In the genomic region with DNA sequence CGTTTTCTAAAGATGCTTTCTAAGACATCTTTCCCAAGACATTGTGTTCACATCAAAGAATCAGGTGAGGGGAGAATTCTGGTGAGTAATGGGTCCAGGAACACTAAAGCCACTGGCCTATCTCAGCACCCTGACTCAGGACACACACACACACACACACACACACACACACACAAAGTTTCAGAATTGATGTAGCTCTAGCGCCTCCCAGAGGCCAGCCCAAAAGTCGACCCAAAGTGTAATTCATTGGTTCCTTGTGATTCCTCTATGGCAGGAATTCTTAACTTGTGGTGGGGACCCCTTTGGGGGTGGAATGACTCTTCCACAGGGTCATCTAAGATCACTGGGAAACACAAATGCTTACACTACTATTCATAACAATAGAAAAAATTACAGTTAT, we compare ENCODE assay signal across 9 mouse cellular contexts. TPM values are rescaled to one million over a fixed set of nuclear protein-coding genes. Genes with fewer than 3 reads are reported as not detected.
DNase-seq lines count a peak whose midpoint lies in the region; ATAC-seq lines count a peak whose summit lies in the region.
"Had no signal": no experiment of that assay in that cellular context is flagged by ENCODE, and none has a peak within 500 bp of the region (broad histone marks: within the 10 kb centered on the region; RNA-seq: fewer than 3 reads in every experiment).

No protein-coding gene starts in this region.

- DNase-seq in forebrain, embryonic 10.5 days (ENCODE audit: extremely low spot score, low spot score), result peak; percentile 58
- DNase-seq in left cerebral cortex, postnatal 14 days (ENCODE audit: low spot score in 2 of 2), result peak; percentile 64 to 78
- no peak for DNase-seq in left cerebral cortex, adult 11 months (ENCODE audit: low spot score)
- peak; percentile 44 for DNase-seq in T-cell, adult 2 months (ENCODE audit: low spot score)
- peak; percentile 67 to 75 for DNase-seq in kidney, postnatal 4 days
- no peak for DNase-seq in ovary, postnatal 14 days (ENCODE audit: low spot score)

- ATAC-seq in forebrain, embryonic 13.5 days, result no peak
- ATAC-seq in erythroid progenitor cell, adult 5-6 weeks (replicated peaks; ENCODE audit: low FRiP score, poor library complexity, severe bottlenecking), result no peak

- H3K4me1 ChIP-seq in forebrain, embryonic 10.5 days, result peaks cover 32% of the 10 kb centered on the region
- H3K4me1 ChIP-seq in forebrain, embryonic 13.5 days, result peaks cover 27% of the 10 kb centered on the region

- intact Hi-C loops in left cerebral cortex, postnatal 14 days (cut with DNase I), result loop anchor here (5.0 kb wide), 2 partner anchors 62 to 122 kb away; partner anchors contain the start of gene Eml2

- no peak overlapping the region for H3K4me3 ChIP-seq in forebrain, embryonic 10.5 days
- H3K4me3 ChIP-seq in forebrain, embryonic 13.5 days, result no peak overlapping the region

- 26% methylated on average over 3 of the region's 3 CpGs for WGBS in forebrain, embryonic 10.5 days
- WGBS in forebrain, embryonic 13.5 days, result 20% methylated on average over 3 of the region's 3 CpGs

- peaks cover 30% of the 10 kb centered on the region for H3K27me3 ChIP-seq in forebrain, embryonic 10.5 days (ENCODE audit: poor library complexity, severe bottlenecking)
- H3K27me3 ChIP-seq in forebrain, embryonic 13.5 days, result peaks cover 28% of the 10 kb centered on the region

- H3K9me3 ChIP-seq in forebrain, embryonic 10.5 days, result no peaks in the 10 kb centered on the region
- no peaks in the 10 kb centered on the region for H3K9me3 ChIP-seq in forebrain, embryonic 13.5 days (replicated peaks)

- no peak overlapping the region for H3K4me2 ChIP-seq in forebrain, embryonic 13.5 days

- peaks cover 3% of the 10 kb centered on the region; the same call in 1 of the 2 replicates for H3K36me3 ChIP-seq in forebrain, embryonic 10.5 days (replicated peaks)
- peaks cover 7% of the 10 kb centered on the region for H3K36me3 ChIP-seq in forebrain, embryonic 13.5 days (ENCODE audit: poor library complexity, severe bottlenecking)

- no peak overlapping the region for H3K27ac ChIP-seq in forebrain, embryonic 10.5 days
- H3K27ac ChIP-seq in forebrain, embryonic 13.5 days, result no peak overlapping the region

- H3K9ac ChIP-seq in forebrain, embryonic 13.5 days, result no peak overlapping the region

RNA-seq across cellular contexts. Expression of gene Fosb, which starts 10.7 kb away (rescaled TPM):
- 0.10 TPM in 1 of 2 replicates, not detected in the other for polyA plus RNA-seq in forebrain, embryonic 10.5 days (2016; fragmentation: Nextera tagmentation; extraction: Ambion mirVana)
- polyA plus RNA-seq in forebrain, embryonic 13.5 days (2015; fragmentation: Nextera tagmentation; extraction: Ambion mirVana), result 0.06 TPM in 1 of 2 replicates, not detected in the other
- 10 to 100 TPM in 1 of 2 experiments, 1 to 10 TPM in 1; 7.6 to 10.7 TPM for total RNA-seq in left cerebral cortex, postnatal 14 days (2021)
- 6.3 and 7.9 TPM in 2 replicates for total RNA-seq in erythroid progenitor cell, adult 5-6 weeks (2015; ENCODE audit: low replicate concordance)
- 1.3 and 3.3 TPM in 2 replicates for total RNA-seq in erythroid progenitor cell, adult 5-6 weeks (2017; ENCODE audit: low replicate concordance)

RNA-seq across cellular contexts. Expression of gene Rtn2, which starts 16.8 kb away (rescaled TPM):
- polyA plus RNA-seq in forebrain, embryonic 10.5 days (2016; fragmentation: Nextera tagmentation; extraction: Ambion mirVana), result 32.1 and 33.1 TPM in 2 replicates
- polyA plus RNA-seq in forebrain, embryonic 13.5 days (2015; fragmentation: Nextera tagmentation; extraction: Ambion mirVana), result 87.9 and 92.4 TPM in 2 replicates
- total RNA-seq in left cerebral cortex, postnatal 14 days (2021), result 100 to 1,000 TPM; 115 to 123 TPM
- total RNA-seq in erythroid progenitor cell, adult 5-6 weeks (2015; ENCODE audit: low replicate concordance), result 4.0 TPM in 1 of 2 replicates, not detected in the other
- total RNA-seq in erythroid progenitor cell, adult 5-6 weeks (2017; ENCODE audit: low replicate concordance), result not detected in 2 replicates

RNA-seq across cellular contexts. Expression of gene Ppm1n, which starts 19.3 kb away (rescaled TPM):
- 0.41 and 0.51 TPM in 2 replicates for polyA plus RNA-seq in forebrain, embryonic 10.5 days (2016; fragmentation: Nextera tagmentation; extraction: Ambion mirVana)
- 0.18 and 0.80 TPM in 2 replicates for polyA plus RNA-seq in forebrain, embryonic 13.5 days (2015; fragmentation: Nextera tagmentation; extraction: Ambion mirVana)
- total RNA-seq in left cerebral cortex, postnatal 14 days (2021), result under 1 TPM in 1 of 2 experiments, not detected in 1; 0.40 TPM
- not detected in 2 replicates for total RNA-seq in erythroid progenitor cell, adult 5-6 weeks (2015; ENCODE audit: low replicate concordance)
- not detected in 2 replicates for total RNA-seq in erythroid progenitor cell, adult 5-6 weeks (2017; ENCODE audit: low replicate concordance)
- polyA plus RNA-seq: lung, embryonic 16.5 days had no signal

RNA-seq across cellular contexts. Expression of gene Vasp, which starts 27.6 kb away (rescaled TPM):
- 47.4 and 56.9 TPM in 2 replicates for polyA plus RNA-seq in forebrain, embryonic 10.5 days (2016; fragmentation: Nextera tagmentation; extraction: Ambion mirVana)
- 31.0 and 32.7 TPM in 2 replicates for polyA plus RNA-seq in forebrain, embryonic 13.5 days (2015; fragmentation: Nextera tagmentation; extraction: Ambion mirVana)
- 10 to 100 TPM; 18.4 to 21.1 TPM for total RNA-seq in left cerebral cortex, postnatal 14 days (2021)
- 34.0 and 58.7 TPM in 2 replicates for total RNA-seq in erythroid progenitor cell, adult 5-6 weeks (2015; ENCODE audit: low replicate concordance)
- total RNA-seq in erythroid progenitor cell, adult 5-6 weeks (2017; ENCODE audit: low replicate concordance), result 17.9 and 26.7 TPM in 2 replicates

RNA-seq across cellular contexts. Expression of gene Ercc1, which starts 45.4 kb away (rescaled TPM):
- polyA plus RNA-seq in forebrain, embryonic 10.5 days (2016; fragmentation: Nextera tagmentation; extraction: Ambion mirVana), result 95.3 and 96.1 TPM in 2 replicates
- polyA plus RNA-seq in forebrain, embryonic 13.5 days (2015; fragmentation: Nextera tagmentation; extraction: Ambion mirVana), result 88.0 and 96.4 TPM in 2 replicates
- 10 to 100 TPM; 42.7 to 44.0 TPM for total RNA-seq in left cerebral cortex, postnatal 14 days (2021)
- total RNA-seq in erythroid progenitor cell, adult 5-6 weeks (2015; ENCODE audit: low replicate concordance), result 3.6 and 12.6 TPM in 2 replicates
- 1.2 and 1.8 TPM in 2 replicates for total RNA-seq in erythroid progenitor cell, adult 5-6 weeks (2017; ENCODE audit: low replicate concordance)

Comparison
In these comparisons a context has a peak if more than half of its experiments do, and no peak if none do; other contexts are left out.
1. DNase-seq: peak in forebrain, embryonic 10.5 days (single experiment), left cerebral cortex, postnatal 14 days (2 of 2), T-cell, adult 2 months (single experiment) and kidney, postnatal 4 days (2 of 2); none in left cerebral cortex, adult 11 months (single experiment) and ovary, postnatal 14 days (single experiment).
2. RNA of gene Rtn2, which starts 16.8 kb away (total RNA-seq): 115 to 123 TPM in left cerebral cortex, postnatal 14 days; 4.0 TPM in erythroid progenitor cell, adult 5-6 weeks; every median in the first group is over 10 times any median in the second.